Mouse (Mus musculus) megakaryocyte, embryonic 14.5 days (primary cell): ENCODE measurements around the gene Mob2. TPM values are rescaled to one million over a fixed set of nuclear protein-coding genes. Genes with fewer than 3 reads are reported as not detected.

Experiments
- H3K27me3 ChIP-seq: replicated peaks from 2 replicates; pipeline ENCODE3; 2012; ENCODE audit warnings: inconsistent platforms
- H3K36me3 ChIP-seq: replicated peaks from 2 replicates; pipeline ENCODE3; 2012; ENCODE audit warnings: low read length, inconsistent platforms, mixed read lengths
- H3K4me1 ChIP-seq: 2 replicates; pipeline ENCODE4 v1.6.1; 2012; ENCODE audit warnings: inconsistent platforms
- H3K4me3 ChIP-seq: replicated peaks from 2 replicates; pipeline ENCODE3; 2012; ENCODE audit warnings: moderate library complexity, mild to moderate bottlenecking, inconsistent platforms
- H3K9me3 ChIP-seq: 2 replicates; pipeline ENCODE4 v1.6.1; 2012; ENCODE audit warnings: inconsistent platforms
- FLI1 ChIP-seq: IDR thresholded peaks from 2 replicates; pipeline ENCODE4 v1.6.1; 2012; ENCODE audit warnings: low read length, inconsistent platforms, mixed read lengths
- GATA1 ChIP-seq: IDR thresholded peaks from 3 replicates; pipeline ENCODE4 v1.6.1; 2012; ENCODE audit warnings: mixed read lengths, low read length, inconsistent platforms, borderline replicate concordance
- polyA plus RNA-seq: library from polyadenylated mRNA; stranded (reverse); fragments of >175 nt; gene quantifications from 2 replicates; pipeline ENCODE4 v1.2.3, GENCODE M21; 2012; ENCODE audit warnings: low replicate concordance; ENCODE audit not compliant: insufficient read depth

The Mob2 gene
- polyA plus RNA-seq = 69.4 and 73.5 TPM in 2 replicates

DNA sequence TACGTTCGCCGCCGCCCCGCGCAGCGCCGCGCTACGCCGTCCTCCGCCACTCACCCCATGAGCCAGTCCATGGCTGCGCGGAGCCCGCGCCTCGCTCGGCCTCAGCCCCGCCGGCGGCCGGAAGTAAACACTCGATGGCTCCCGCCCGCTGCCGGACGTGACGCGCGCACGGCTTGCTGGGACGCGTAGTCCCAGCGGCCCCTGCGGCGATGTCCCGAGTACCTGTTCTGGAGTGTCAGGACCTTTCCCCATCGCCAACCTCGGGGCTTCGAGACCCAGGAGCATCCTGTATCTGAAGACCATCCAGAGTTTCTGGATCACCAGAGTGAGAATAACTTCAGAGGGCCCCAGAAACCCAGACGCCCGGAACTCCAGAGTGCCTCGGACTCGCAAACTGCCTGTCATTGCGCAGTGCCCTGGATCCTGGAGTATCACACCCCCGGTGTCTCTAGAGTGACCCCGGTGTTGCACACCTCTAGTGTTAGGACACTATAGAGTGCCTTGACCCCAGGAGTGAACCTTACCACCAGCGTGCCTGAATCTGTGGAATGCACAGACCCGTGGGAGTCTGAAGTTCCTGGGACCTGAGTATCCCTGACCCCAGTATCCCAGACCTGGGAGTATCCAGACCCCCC, at the start of gene Mob2:
Gene Mob2 (minus strand): TSS at position 135 of the 635 bp plus-strand sequence.
- peaks cover 63% of the 10 kb centered on the region for H3K4me1 ChIP-seq
- H3K9me3 ChIP-seq = no peaks in the 10 kb centered on the region
- TF ChIP-seq GATA1 (no peak), FLI1 (peak; percentile 22; the same call in 1 of the 2 replicates)
- peak within 1 kb of the TSS; percentile 97 for H3K4me3 ChIP-seq
- H3K27me3 ChIP-seq = peaks cover 5% of the 10 kb centered on the region
- H3K36me3 ChIP-seq = peaks cover 29% of the 10 kb centered on the region

GRCm38 (mm10) chr7:142104747-142105146, 43.9 kb upstream of the Mob2 start:
- Histone ChIP-seq H3K4me3 (no peak overlapping the region), H3K27me3 (peaks cover 45% of the 10 kb centered on the region), H3K9me3 (peaks cover 15% of the 10 kb centered on the region), H3K36me3 (no peaks in the 10 kb centered on the region), H3K4me1 (peaks cover 35% of the 10 kb centered on the region)
- TF ChIP-seq FLI1 = no peak
- TF ChIP-seq GATA1 = no peak

- peaks cover 30% of the 10 kb centered on the region for H3K4me1 ChIP-seq
- no peaks in the 10 kb centered on the region for H3K9me3 ChIP-seq
- TF ChIP-seq GATA1 = no peak
- no peak for TF ChIP-seq FLI1
- H3K4me3 ChIP-seq = no peak overlapping the region
- H3K27me3 ChIP-seq = peaks cover 88% of the 10 kb centered on the region
- no peaks in the 10 kb centered on the region for H3K36me3 ChIP-seq
Observed at GRCm38 (mm10) chr7:142097776-142098175, 36.9 kb upstream of the Mob2 start.

GRCm38 (mm10) chr7:142096701-142097100, 35.8 kb upstream of the Mob2 start:
- Histone ChIP-seq H3K4me1 (peaks cover 30% of the 10 kb centered on the region), H3K9me3 (no peaks in the 10 kb centered on the region), H3K4me3 (no peak overlapping the region), H3K27me3 (peaks cover 92% of the 10 kb centered on the region), H3K36me3 (no peaks in the 10 kb centered on the region)
- TF ChIP-seq FLI1 (no peak), GATA1 (no peak)

DNA sequence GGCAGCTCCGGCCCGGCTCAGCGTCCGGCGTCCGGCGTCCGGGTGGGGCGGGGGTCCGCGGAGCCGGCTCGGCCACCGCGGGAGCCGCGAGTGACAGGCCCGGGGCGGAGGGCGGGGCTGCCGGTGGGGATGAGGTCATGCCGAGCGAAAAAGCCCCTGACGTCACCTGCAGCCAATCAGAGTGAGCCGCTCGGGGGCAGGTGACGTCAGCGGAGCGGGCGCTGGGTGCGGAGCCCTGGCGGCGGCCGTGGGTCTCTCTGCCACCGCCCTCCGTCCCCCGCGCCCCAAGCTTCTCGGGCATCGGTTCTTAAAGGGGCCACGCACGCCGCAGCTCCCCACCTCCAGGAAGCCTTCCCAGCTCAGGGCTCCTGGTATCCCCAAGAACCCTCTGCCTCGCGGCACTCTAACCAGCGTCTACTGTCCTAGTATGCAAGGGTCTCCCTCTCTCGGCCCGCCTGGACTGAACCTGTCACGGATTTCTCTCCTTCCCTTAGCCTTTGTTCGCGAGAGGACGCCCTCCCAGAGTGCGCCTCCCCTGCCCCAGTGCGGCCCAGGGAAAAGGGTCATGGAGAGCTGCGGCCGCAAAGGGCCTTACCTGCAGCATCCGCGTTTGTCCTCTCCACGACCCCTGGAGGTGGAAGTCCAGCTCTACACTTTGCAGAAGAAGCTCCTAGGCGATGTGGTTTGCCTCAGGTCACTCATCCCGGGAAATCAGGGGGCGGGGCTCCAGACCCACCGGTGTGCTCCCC, 34.5 kb upstream of the Mob2 start, which contains the start of gene Dusp8:
Gene Dusp8 (minus strand): TSS at position 661 of the 749 bp plus-strand sequence.
- Histone ChIP-seq H3K36me3 (no peaks in the 10 kb centered on the region), H3K4me1 (peaks cover 30% of the 10 kb centered on the region), H3K27me3 (peaks cover 94% of the 10 kb centered on the region), H3K4me3 (peak within 1 kb of the TSS; percentile 91), H3K9me3 (no peaks in the 10 kb centered on the region)
- TF ChIP-seq FLI1 (no peak), GATA1 (no peak)

GRCm38 (mm10) chr7:142094301-142095143, 33.7 kb upstream of the Mob2 start:
- Histone ChIP-seq H3K27me3 (peaks cover 96% of the 10 kb centered on the region), H3K9me3 (no peaks in the 10 kb centered on the region), H3K4me3 (peak overlapping the region; percentile 91), H3K36me3 (no peaks in the 10 kb centered on the region), H3K4me1 (peaks cover 36% of the 10 kb centered on the region)
- TF ChIP-seq FLI1 (no peak), GATA1 (no peak)

DNA sequence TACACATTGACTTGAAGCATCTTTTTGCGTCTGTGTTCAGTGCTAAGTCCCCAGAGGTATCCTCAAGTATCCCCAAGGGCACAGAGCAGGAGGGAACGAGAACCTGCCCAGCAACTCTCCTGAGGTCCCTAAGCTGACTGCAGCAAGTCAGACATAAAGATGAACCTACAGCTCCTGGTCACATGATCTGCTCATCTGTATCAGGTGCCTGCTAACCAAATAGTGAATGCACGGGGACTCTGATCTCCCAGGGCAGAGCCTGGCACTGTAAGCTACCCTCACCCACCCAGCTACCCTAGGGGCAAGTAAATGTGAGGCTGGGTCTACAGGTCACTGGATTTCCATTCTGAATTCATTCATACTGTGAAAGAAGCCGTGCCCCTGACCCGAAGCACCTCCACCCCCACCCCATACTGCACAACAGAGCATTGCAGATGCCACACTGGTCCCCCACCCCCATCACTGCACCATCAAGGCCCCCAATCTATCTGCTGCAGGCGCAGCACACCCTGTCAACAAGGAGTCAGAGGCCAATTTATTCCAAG, 32.9 kb upstream of the Mob2 start:
- Histone ChIP-seq H3K36me3 (no peaks in the 10 kb centered on the region), H3K9me3 (no peaks in the 10 kb centered on the region), H3K4me3 (peak overlapping the region; percentile 91), H3K27me3 (peaks cover 96% of the 10 kb centered on the region), H3K4me1 (peaks cover 41% of the 10 kb centered on the region)
- no peak for TF ChIP-seq GATA1
- no peak for TF ChIP-seq FLI1

- TF ChIP-seq GATA1 = no peak
- H3K27me3 ChIP-seq = peaks cover 100% of the 10 kb centered on the region
- H3K4me1 ChIP-seq = peaks cover 48% of the 10 kb centered on the region
- no peaks in the 10 kb centered on the region for H3K9me3 ChIP-seq
- H3K4me3 ChIP-seq = no peak overlapping the region
- H3K36me3 ChIP-seq = no peaks in the 10 kb centered on the region
Observed at GRCm38 (mm10) chr7:142092991-142093390, 32.1 kb upstream of the Mob2 start.

- peaks cover 100% of the 10 kb centered on the region for H3K27me3 ChIP-seq
- H3K4me1 ChIP-seq = peaks cover 53% of the 10 kb centered on the region
Observed at GRCm38 (mm10) chr7:142091848-142092247, 31.0 kb upstream of the Mob2 start.

More at GRCm38 (mm10) chr7:142091848-142092247, 31.0 kb upstream of the Mob2 start:
- TF ChIP-seq FLI1 (no peak), GATA1 (no peak)
- Histone ChIP-seq H3K36me3 (no peaks in the 10 kb centered on the region), H3K9me3 (no peaks in the 10 kb centered on the region), H3K4me3 (no peak overlapping the region)
